Mouse (Mus musculus) CH12.LX (cell line): ENCODE measurements at regions not wholly inside any gene's neighbourhood (a gene's known extent, or its start where the extent isn't known, plus 50 kb on each side); places are given as distances from the start of the nearest gene placed in this dataset.

Experiments
- DNase-seq: peaks from one replicate; pipeline ENCODE4 v3.0.0-alpha.2; 2013; ENCODE audit errors: extremely low read depth
- H3K27ac ChIP-seq: 2 replicates; pipeline ENCODE4 v1.5.1; 2012; ENCODE audit warnings: low read depth, mild to moderate bottlenecking, control low read depth, moderate library complexity; ENCODE audit not compliant: insufficient read depth
- H3K27me3 ChIP-seq: replicated peaks from 2 replicates; pipeline ENCODE3; 2012; ENCODE audit warnings: inconsistent platforms
- H3K36me3 ChIP-seq, 2 experiments: replicated peaks in 1 of 2; 2 replicates each; pipeline versions ENCODE3 to v1.6.1; 2012; ENCODE audit warnings: inconsistent platforms in 1 of 2, low read length in 1 of 2, mild to moderate bottlenecking in 1 of 2, mixed read lengths in 1 of 2, moderate library complexity in 1 of 2; ENCODE audit not compliant: control insufficient read depth in 1 of 2, insufficient read depth in 1 of 2
- H3K4me1 ChIP-seq, 2 experiments: 2 replicates each; pipeline ENCODE4 v1.6.1; 2012; ENCODE audit warnings: inconsistent platforms in 1 of 2, moderate library complexity in 1 of 2; ENCODE audit not compliant: insufficient read depth in 2 of 2, control insufficient read depth in 1 of 2
- H3K4me2 ChIP-seq: 2 replicates; pipeline ENCODE4 v1.6.1; 2012; ENCODE audit warnings: low read depth, mild to moderate bottlenecking, control low read depth; ENCODE audit not compliant: poor library complexity, insufficient read depth, severe bottlenecking
- H3K4me3 ChIP-seq, 3 experiments: fragments of 150-350 bp in 1 of 3; sonication (generic) in 1 of 3; replicated peaks in 1 of 3; 2 replicates each; pipeline versions ENCODE3 to v1.5.1; 2011 to 2012; ENCODE audit warnings: low read depth in 2 of 3, low read length in 2 of 3, mild to moderate bottlenecking in 2 of 3, moderate library complexity in 2 of 3, control low read depth in 1 of 3, improper control_type of control experiment in 1 of 3, inconsistent platforms in 1 of 3, mixed read lengths in 1 of 3; ENCODE audit not compliant: poor library complexity in 1 of 3
- H3K79me2 ChIP-seq: replicated peaks from 2 replicates; pipeline ENCODE4 v1.6.1; 2012; ENCODE audit warnings: mild to moderate bottlenecking, moderate library complexity; ENCODE audit not compliant: control insufficient read depth, poor library complexity, insufficient read depth, severe bottlenecking; ENCODE audit errors: extremely low read depth
- H3K9ac ChIP-seq: 2 replicates; pipeline ENCODE4 v1.6.1; 2012; ENCODE audit warnings: low read depth, mild to moderate bottlenecking, control low read depth, moderate library complexity; ENCODE audit not compliant: insufficient read depth
- H3K9me3 ChIP-seq: replicated peaks from 2 replicates; pipeline ENCODE3; 2012; ENCODE audit warnings: low read length, inconsistent platforms, mixed read lengths
- BHLHE40 ChIP-seq: IDR thresholded peaks from 2 replicates; pipeline ENCODE4 v1.6.1; 2011; ENCODE audit warnings: mild to moderate bottlenecking, low read depth, low read length, improper control_type of control experiment
- CHD1 ChIP-seq: IDR thresholded peaks from 2 replicates; pipeline ENCODE4 v1.6.1; 2012; ENCODE audit warnings: low read depth, low read length, improper control_type of control experiment, inconsistent platforms
- CTCF ChIP-seq, 2 experiments: IDR thresholded peaks in 1 of 2; conservative IDR thresholded peaks in 1 of 2; 2 replicates each; pipeline ENCODE4 v1.5.1; 2011 to 2012; ENCODE audit warnings: low read depth in 2 of 2, low read length in 2 of 2, improper control_type of control experiment in 1 of 2, inconsistent platforms in 1 of 2, mild to moderate bottlenecking in 1 of 2, moderate library complexity in 1 of 2
- E2F4 ChIP-seq: IDR thresholded peaks from 2 replicates; pipeline ENCODE4 v1.6.1; 2011; ENCODE audit warnings: low read depth, low read length, improper control_type of control experiment; ENCODE audit not compliant: insufficient replicate concordance
- JUN ChIP-seq: IDR thresholded peaks from 2 replicates; pipeline ENCODE4 v1.6.1; 2011; ENCODE audit warnings: low read depth, mild to moderate bottlenecking, low read length, improper control_type of control experiment, moderate library complexity; ENCODE audit not compliant: insufficient read depth
- MAFK ChIP-seq: IDR thresholded peaks from 2 replicates; pipeline ENCODE4 v1.6.1; 2011; ENCODE audit warnings: low read length, improper control_type of control experiment; ENCODE audit not compliant: insufficient replicate concordance
- MAX ChIP-seq: IDR thresholded peaks from 2 replicates; pipeline ENCODE4 v1.6.1; 2011; ENCODE audit warnings: low read length, improper control_type of control experiment
- MAZ ChIP-seq: IDR thresholded peaks from 2 replicates; pipeline ENCODE4 v1.6.1; 2012; ENCODE audit warnings: low read depth, mild to moderate bottlenecking, inconsistent platforms, low read length, improper control_type of control experiment, moderate library complexity
- NELFE ChIP-seq: IDR thresholded peaks from 2 replicates; pipeline ENCODE4 v1.6.1; 2011; ENCODE audit warnings: low read depth, low read length, improper control_type of control experiment
- SIN3A ChIP-seq: IDR thresholded peaks from 2 replicates; pipeline ENCODE4 v1.6.1; 2012; ENCODE audit warnings: low read length, improper control_type of control experiment, inconsistent platforms
- UBTF ChIP-seq: IDR thresholded peaks from 2 replicates; pipeline ENCODE4 v1.6.1; 2012; ENCODE audit warnings: low read depth, mild to moderate bottlenecking, inconsistent platforms, low read length, improper control_type of control experiment, moderate library complexity
- USF2 ChIP-seq: conservative IDR thresholded peaks from 2 replicates; pipeline ENCODE4 v1.6.1; 2011; ENCODE audit warnings: low read depth, low read length, improper control_type of control experiment
- ZC3H11A ChIP-seq: IDR thresholded peaks from 2 replicates; pipeline ENCODE4 v1.6.1; 2012; ENCODE audit warnings: low read depth, mild to moderate bottlenecking, inconsistent platforms, low read length, improper control_type of control experiment
- ZKSCAN1 ChIP-seq: IDR thresholded peaks from 2 replicates; pipeline ENCODE4 v1.6.1; 2012; ENCODE audit warnings: low read depth, inconsistent platforms, low read length, improper control_type of control experiment, borderline replicate concordance
- ZNF384 ChIP-seq: IDR thresholded peaks from 2 replicates; pipeline ENCODE4 v1.6.1; 2012; ENCODE audit warnings: low read depth, low read length, improper control_type of control experiment, inconsistent platforms
- dilution Hi-C: fragments of 300-500 bp; cut with MboI; formaldehyde crosslinking; loops from 2 replicates; pipeline ENCODE4 v1.14.3; 2020; ENCODE audit warnings: low sequenced_read_pairs; ENCODE audit not compliant: extremely low pct_unique_long_range_greater_than_20kb, extremely low pct_ligation_motif_present
- in situ Hi-C: fragments of 300-500 bp; cut with MboI; formaldehyde crosslinking; loops from 3 replicates; pipeline ENCODE4 v1.14.3; 2019; ENCODE audit warnings: low sequenced_read_pairs, low pct_ligation_motif_present, low pct_unique_long_range_greater_than_20kb, mixed read lengths

DNA sequence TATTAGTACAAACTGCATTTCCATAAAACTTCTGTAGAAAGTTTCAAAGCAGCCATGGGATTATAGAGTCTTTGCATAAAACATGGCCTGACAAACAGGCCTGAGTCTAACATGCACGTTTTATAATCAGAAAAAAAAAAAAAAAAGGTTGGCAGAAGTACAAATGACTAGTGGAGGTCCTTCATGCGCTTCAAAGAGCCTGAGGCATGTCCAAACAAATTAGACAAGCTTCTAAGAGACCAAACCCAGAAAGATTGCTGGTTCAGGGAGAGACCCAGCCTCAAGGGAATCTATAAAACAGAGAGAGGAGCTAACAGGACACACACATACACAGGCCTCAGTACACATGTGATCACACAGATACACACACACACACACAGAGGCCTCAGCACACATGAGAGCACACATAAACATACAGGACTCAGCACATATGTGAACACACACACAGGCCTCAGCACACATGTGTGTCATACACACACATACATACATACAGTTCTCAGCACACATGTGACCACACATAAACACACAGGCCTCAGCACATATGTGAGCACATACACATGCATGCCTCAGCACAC, 57.0 kb upstream of the Gnaq start:
- dilution Hi-C loops (no loop called here), in situ Hi-C loops (loop anchor here (5.0 kb wide), 1 partner anchor 52 kb away; no protein-coding TSS in a partner anchor)
- no peak overlapping the region for H3K4me3 ChIP-seq
- no peak overlapping the region for H3K27ac ChIP-seq
- no peak overlapping the region for H3K9ac ChIP-seq
- peaks cover 4 to 17% of the 10 kb centered on the region in 2 experiments for H3K4me1 ChIP-seq
- DNase-seq: no peak
- H3K36me3 ChIP-seq: no peaks in the 10 kb centered on the region
- H3K79me2 ChIP-seq: no peaks in the 10 kb centered on the region
- no peaks in the 10 kb centered on the region for H3K27me3 ChIP-seq
- TF ChIP-seq JUN: no peak
- peak; percentile 30; the same call in 1 of the 2 replicates for TF ChIP-seq ZNF384
- H3K9me3 ChIP-seq: peaks cover 3% of the 10 kb centered on the region
- H3K4me2 ChIP-seq: no peak overlapping the region

DNA sequence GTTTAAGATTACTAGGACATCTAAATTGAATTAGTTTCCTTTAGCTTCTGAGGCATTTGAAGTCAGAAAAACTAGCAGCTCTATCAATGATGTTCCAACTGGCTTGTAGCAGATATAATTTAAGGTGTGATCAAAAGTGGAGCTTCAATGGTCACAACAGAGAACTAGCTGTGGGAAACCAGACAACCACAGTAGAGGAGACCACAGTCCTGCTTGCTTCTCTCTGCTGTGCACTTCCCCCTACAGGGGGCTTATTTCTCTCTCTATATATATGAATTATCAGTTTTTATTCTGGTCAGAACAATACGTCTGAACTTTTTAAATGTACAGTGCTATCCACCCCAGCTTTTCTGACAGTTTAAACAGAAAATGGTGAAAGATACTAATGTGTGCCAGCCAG, 57.6 kb upstream of the Gnaq start:
- in situ Hi-C loops: loop anchor here (5.0 kb wide), 1 partner anchor 52 kb away; no protein-coding TSS in a partner anchor
- no peak for TF ChIP-seq SIN3A
- TF ChIP-seq CHD1: no peak
- no peak for TF ChIP-seq MAX
- no peak for TF ChIP-seq NELFE
- no peak for TF ChIP-seq MAFK
- no peak for TF ChIP-seq UBTF
- no peak for TF ChIP-seq MAZ
- no peak for TF ChIP-seq JUN
- TF ChIP-seq BHLHE40: no peak
- no peak for TF ChIP-seq ZC3H11A
- TF ChIP-seq CTCF (conservative IDR thresholded peaks at IDR 0.05 in 1 of 2, IDR thresholded peaks at IDR 0.05 in 1 of 2; ENCODE audit: low read depth in 2 of 2, low read length in 2 of 2): no peak
- TF ChIP-seq ZKSCAN1: no peak
- TF ChIP-seq USF2: no peak
- TF ChIP-seq E2F4: no peak
- no peaks in the 10 kb centered on the region for H3K27me3 ChIP-seq

More for the DNA sequence above, 57.6 kb upstream of the Gnaq start:
- dilution Hi-C loops: no loop called here
- Histone ChIP-seq H3K4me2 (no peak overlapping the region), H3K27ac (no peak overlapping the region), H3K9me3 (peaks cover 2% of the 10 kb centered on the region), H3K9ac (no peak overlapping the region), H3K36me3 (no peaks in the 10 kb centered on the region), H3K4me3 (no peak overlapping the region), H3K4me1 (peaks cover 4 to 17% of the 10 kb centered on the region in 2 experiments), H3K79me2 (no peaks in the 10 kb centered on the region)
- no peak for DNase-seq
